Mouse (Mus musculus): ENCODE results near the gene Arhgef12. TPM values are rescaled to one million over a fixed set of nuclear protein-coding genes. Genes with fewer than 3 reads are reported as not detected.

Gene Arhgef12
- total and polyA plus RNA-seq, 3 experiments: 11.8 to 33.5 (median 14.7) TPM

DNA sequence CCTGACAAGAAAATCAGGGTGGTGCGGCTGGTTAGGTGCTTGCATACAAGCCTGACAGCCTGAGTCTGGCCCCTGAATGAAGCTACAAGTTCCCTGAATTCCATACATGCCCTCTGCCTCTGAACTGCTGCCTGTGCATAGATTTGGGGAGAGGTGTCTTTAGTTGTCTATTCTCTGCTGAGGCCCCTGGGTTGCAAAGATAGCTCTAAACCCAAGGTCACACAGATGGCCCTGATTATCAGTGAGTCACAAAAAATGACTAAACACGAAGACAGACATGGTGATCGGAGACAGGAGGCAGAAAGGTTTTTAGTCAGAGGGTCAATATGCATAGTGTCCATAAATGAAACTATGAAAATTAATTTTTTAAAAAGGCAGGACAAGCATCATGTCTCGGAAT, 113.4 kb downstream of the Arhgef12 start:
- Histone ChIP-seq H3K9me3 (replicated peaks; ENCODE audit: insufficient read depth, low read length) (no peaks in the 10 kb centered on the region), H3K27ac (ENCODE audit: control insufficient read depth, low read depth, low read length) (no peak overlapping the region), H3K36me3 (ENCODE audit: control insufficient read depth in 1 of 2, insufficient read depth in 2 of 2, low read length in 2 of 2) (peaks cover 0 to 12% of the 10 kb centered on the region in 2 experiments; a peak in 2 of 4 replicates), H3K4me1 (ENCODE audit: control insufficient read depth in 1 of 2, insufficient read depth in 2 of 2, low read length in 2 of 2) (no peaks in the 10 kb centered on the region), H3K4me3 (ENCODE audit: control insufficient read depth in 1 of 2, insufficient read depth in 1 of 2, low read depth in 2 of 2, low read length in 2 of 2) (no peak overlapping the region), H3K79me2 (ENCODE audit: control insufficient read depth, insufficient read depth, low read length, poor library complexity) (no peaks in the 10 kb centered on the region), H3K27me3 (ENCODE audit: control insufficient read depth in 1 of 2, insufficient read depth in 2 of 2, low read length in 2 of 2) (no peaks in the 10 kb centered on the region), H3K9ac (ENCODE audit: control insufficient read depth, low read depth, low read length, poor library complexity, severe bottlenecking) (no peak overlapping the region)
- TF ChIP-seq MAX (IDR thresholded peaks at IDR 0.05; ENCODE audit: low read length): no peak
- no peak for TF ChIP-seq MAFK (IDR thresholded peaks at IDR 0.05; ENCODE audit: borderline replicate concordance, low read depth, low read length)
- no peak for TF ChIP-seq ZNF384 (IDR thresholded peaks at IDR 0.05; ENCODE audit: low read depth, low read length)
- TF ChIP-seq MYC (IDR thresholded peaks at IDR 0.05; ENCODE audit: low read depth, low read length): no peak
- no peak for TF ChIP-seq KAT2A (conservative IDR thresholded peaks at IDR 0.05; ENCODE audit: low read depth, low read length)
- no peak for TF ChIP-seq CTCF (IDR thresholded peaks at IDR 0.05 in 2 of 3, conservative IDR thresholded peaks at IDR 0.05 in 1 of 3; ENCODE audit: control insufficient read depth in 1 of 3, insufficient read depth in 1 of 3, low read depth in 2 of 3, low read length in 3 of 3, poor library complexity in 1 of 3, severe bottlenecking in 1 of 3)
- no peak for TF ChIP-seq GATA1 (IDR thresholded peaks at IDR 0.05; ENCODE audit: low read depth, low read length)
- TF ChIP-seq JUND (IDR thresholded peaks at IDR 0.05; ENCODE audit: low read depth, low read length): no peak
- no peak for TF ChIP-seq NELFE (IDR thresholded peaks at IDR 0.05; ENCODE audit: low read depth, low read length)
- no peak for TF ChIP-seq ZC3H11A (IDR thresholded peaks at IDR 0.05; ENCODE audit: low read depth, low read length)
- no peak for TF ChIP-seq EP300 (IDR thresholded peaks at IDR 0.05; ENCODE audit: low read depth in 1 of 2, low read length in 2 of 2)
- no peak for TF ChIP-seq RCOR1 (IDR thresholded peaks at IDR 0.05; ENCODE audit: low read depth, low read length)
- no peak for TF ChIP-seq MYB (IDR thresholded peaks at IDR 0.05; ENCODE audit: low read depth, low read length)
- no peak for TF ChIP-seq UBTF (IDR thresholded peaks at IDR 0.05; ENCODE audit: borderline replicate concordance, insufficient read depth, low read depth, low read length)
- TF ChIP-seq ELF1 (IDR thresholded peaks at IDR 0.05; ENCODE audit: low read depth, low read length): no peak
- no peak for TF ChIP-seq NRF1 (IDR thresholded peaks at IDR 0.05; ENCODE audit: insufficient read depth, low read depth, low read length, poor library complexity, severe bottlenecking)
- no peak for TF ChIP-seq POLR2AphosphoS5 (IDR thresholded peaks at IDR 0.05; ENCODE audit: borderline replicate concordance, low read depth, low read length)
- DNase-seq (ENCODE audit: low read depth, low spot score): peak; percentile 16

GRCm38 (mm10) chr9:42987988-42988387, 119.1 kb downstream of the Arhgef12 start:
- H3K4me3 ChIP-seq (ENCODE audit: control insufficient read depth in 1 of 2, insufficient read depth in 1 of 2, low read depth in 2 of 2, low read length in 2 of 2): no peak overlapping the region
- H3K36me3 ChIP-seq (ENCODE audit: control insufficient read depth in 1 of 2, insufficient read depth in 2 of 2, low read length in 2 of 2): peaks cover 0 to 7% of the 10 kb centered on the region in 2 experiments; a peak in 2 of 4 replicates
- no peaks in the 10 kb centered on the region for H3K27me3 ChIP-seq (ENCODE audit: control insufficient read depth in 1 of 2, insufficient read depth in 2 of 2, low read length in 2 of 2)
- DNase-seq (ENCODE audit: low read depth, low spot score): no peak
- no peaks in the 10 kb centered on the region for H3K9me3 ChIP-seq (replicated peaks; ENCODE audit: insufficient read depth, low read length)
- no peaks in the 10 kb centered on the region for H3K79me2 ChIP-seq (ENCODE audit: control insufficient read depth, insufficient read depth, low read length, poor library complexity)
- TF ChIP-seq TAL1 (IDR thresholded peaks at IDR 0.05; ENCODE audit: low read length): no peak
- no peak for TF ChIP-seq EP300 (IDR thresholded peaks at IDR 0.05; ENCODE audit: low read depth in 1 of 2, low read length in 2 of 2)
- TF ChIP-seq SIN3A (IDR thresholded peaks at IDR 0.05; ENCODE audit: low read length): no peak
- no peak for TF ChIP-seq CHD1 (IDR thresholded peaks at IDR 0.05; ENCODE audit: low read depth, low read length)
- no peak for TF ChIP-seq JUND (IDR thresholded peaks at IDR 0.05; ENCODE audit: low read depth, low read length)
- TF ChIP-seq ELF1 (IDR thresholded peaks at IDR 0.05; ENCODE audit: low read depth, low read length): no peak
- no peak for TF ChIP-seq ZC3H11A (IDR thresholded peaks at IDR 0.05; ENCODE audit: low read depth, low read length)
- no peak for TF ChIP-seq CTCF (IDR thresholded peaks at IDR 0.05 in 2 of 3, conservative IDR thresholded peaks at IDR 0.05 in 1 of 3; ENCODE audit: control insufficient read depth in 1 of 3, insufficient read depth in 1 of 3, low read depth in 2 of 3, low read length in 3 of 3, poor library complexity in 1 of 3, severe bottlenecking in 1 of 3)
- TF ChIP-seq MYB (IDR thresholded peaks at IDR 0.05; ENCODE audit: low read depth, low read length): no peak
- TF ChIP-seq ETS1 (IDR thresholded peaks at IDR 0.05; ENCODE audit: low read depth, low read length): no peak
- no peak for TF ChIP-seq POLR2A (IDR thresholded peaks at IDR 0.05; ENCODE audit: control insufficient read depth in 1 of 2, insufficient read depth in 1 of 2, low read depth in 1 of 2, low read length in 2 of 2, poor library complexity in 1 of 2)
- no peak for TF ChIP-seq MAX (IDR thresholded peaks at IDR 0.05; ENCODE audit: low read length)
- no peak for TF ChIP-seq TBP (IDR thresholded peaks at IDR 0.05; ENCODE audit: low read depth, low read length)
- TF ChIP-seq ZNF384 (IDR thresholded peaks at IDR 0.05; ENCODE audit: low read depth, low read length): no peak
- no peak for TF ChIP-seq USF1 (IDR thresholded peaks at IDR 0.05; ENCODE audit: low read depth, low read length)
- TF ChIP-seq ZMIZ1 (IDR thresholded peaks at IDR 0.05; ENCODE audit: low read depth, low read length): no peak
- H3K9ac ChIP-seq (ENCODE audit: control insufficient read depth, low read depth, low read length, poor library complexity, severe bottlenecking): no peak overlapping the region
- H3K4me1 ChIP-seq (ENCODE audit: control insufficient read depth in 1 of 2, insufficient read depth in 2 of 2, low read length in 2 of 2): no peaks in the 10 kb centered on the region
- no peak overlapping the region for H3K27ac ChIP-seq (ENCODE audit: control insufficient read depth, low read depth, low read length)

All from MEL (cell line).